Mouse (Mus musculus) myocyte (in vitro differentiated cells): ENCODE measurements at regions not wholly inside any gene's neighbourhood (a gene's known extent, or its start where the extent isn't known, plus 50 kb on each side); places are given as distances from the start of the nearest gene placed in this dataset.

Experiments used
- H3K27me3 ChIP-seq: one replicate; pipeline ENCODE4 v1.6.1; 2011; ENCODE audit not compliant: control insufficient read depth, insufficient read depth, insufficient read length
- H3K36me3 ChIP-seq: one replicate; pipeline ENCODE4 v1.6.1; 2011; ENCODE audit not compliant: control insufficient read depth, insufficient read depth
- H3K4me2 ChIP-seq: one replicate; pipeline ENCODE4 v1.6.1; 2011; ENCODE audit warnings: low read depth, control low read depth
- H3K4me3 ChIP-seq: one replicate; pipeline ENCODE4 v1.5.1; 2011; ENCODE audit warnings: mild to moderate bottlenecking, control low read depth, moderate library complexity
- H3K79me2 ChIP-seq: one replicate; pipeline ENCODE4 v1.6.1; 2011; ENCODE audit not compliant: control insufficient read depth, insufficient read depth
- H3ac ChIP-seq: one replicate; pipeline ENCODE4 v1.6.1; 2011; ENCODE audit not compliant: control insufficient read depth, insufficient read length
- CEBPB ChIP-seq: IDR thresholded peaks from 2 replicates; pipeline ENCODE4 v1.6.1; 2011; ENCODE audit warnings: mild to moderate bottlenecking, moderate library complexity; ENCODE audit not compliant: poor library complexity, insufficient read depth, severe bottlenecking
- E2F4 ChIP-seq: IDR thresholded peaks from one replicate; pipeline ENCODE4 v1.6.1; 2011; ENCODE audit warnings: mild to moderate bottlenecking, control low read depth, moderate library complexity; ENCODE audit not compliant: insufficient read depth
- MAX ChIP-seq: IDR thresholded peaks from one replicate; pipeline ENCODE4 v1.6.1; 2011; ENCODE audit warnings: low read depth, mild to moderate bottlenecking, control low read depth
- MYOD1 ChIP-seq, 3 experiments: IDR thresholded peaks; one replicate each; pipeline ENCODE4 v1.6.1; 2011; ENCODE audit warnings: control low read depth in 2 of 3, low read depth in 2 of 3, mild to moderate bottlenecking in 2 of 3, moderate library complexity in 1 of 3; ENCODE audit not compliant: insufficient read length in 2 of 3, control insufficient read depth in 1 of 3
- MYOG ChIP-seq, 3 experiments: IDR thresholded peaks; one replicate each; pipeline ENCODE4 v1.6.1; 2011; ENCODE audit warnings: control low read depth in 2 of 3, low read depth in 2 of 3, mild to moderate bottlenecking in 2 of 3; ENCODE audit not compliant: insufficient read length in 2 of 3, control insufficient read depth in 1 of 3, insufficient read depth in 1 of 3
- POLR2A ChIP-seq: IDR thresholded peaks from one replicate; pipeline ENCODE4 v1.6.1; 2011; ENCODE audit warnings: low read depth, mild to moderate bottlenecking, control low read depth, moderate library complexity; ENCODE audit not compliant: insufficient read length
- POLR2AphosphoS2 ChIP-seq: IDR thresholded peaks from one replicate; pipeline ENCODE4 v1.6.1; 2011; ENCODE audit warnings: low read depth, control low read depth; ENCODE audit not compliant: insufficient read length
- REST ChIP-seq: IDR thresholded peaks from one replicate; pipeline ENCODE4 v1.6.1; 2011; ENCODE audit warnings: mild to moderate bottlenecking, control low read depth, moderate library complexity; ENCODE audit not compliant: insufficient read depth, insufficient read length
- SRF ChIP-seq: IDR thresholded peaks from one replicate; pipeline ENCODE4 v1.6.1; 2011; ENCODE audit warnings: low read depth; ENCODE audit not compliant: control insufficient read depth, insufficient read length
- TCF12 ChIP-seq: IDR thresholded peaks from one replicate; pipeline ENCODE4 v1.6.1; 2011; ENCODE audit warnings: mild to moderate bottlenecking, control low read depth; ENCODE audit not compliant: poor library complexity, insufficient read depth, severe bottlenecking
- TCF3 ChIP-seq: IDR thresholded peaks from one replicate; pipeline ENCODE4 v1.6.1; 2011; ENCODE audit warnings: low read depth, control low read depth; ENCODE audit not compliant: insufficient read length
- USF1 ChIP-seq: IDR thresholded peaks from one replicate; pipeline ENCODE4 v1.6.1; 2011; ENCODE audit warnings: low read depth, mild to moderate bottlenecking, control low read depth, moderate library complexity

GRCm38 (mm10) chr12:16320536-16321402 is 290.0 kb downstream of the Lpin1 start:
- Histone ChIP-seq H3K27me3 (no peaks in the 10 kb centered on the region), H3ac (no peak overlapping the region), H3K79me2 (no peaks in the 10 kb centered on the region), H3K4me2 (no peak overlapping the region), H3K36me3 (no peaks in the 10 kb centered on the region), H3K4me3 (no peak overlapping the region)
- no peak for TF ChIP-seq POLR2A
- TF ChIP-seq REST: no peak
- no peak for TF ChIP-seq CEBPB
- TF ChIP-seq MYOD1 (IDR thresholded peaks at IDR 0.05; ENCODE audit: control insufficient read depth in 1 of 3, insufficient read length in 2 of 3, low read depth in 2 of 3): no peak
- no peak for TF ChIP-seq MAX
- TF ChIP-seq TCF12: no peak
- no peak for TF ChIP-seq E2F4
- no peak for TF ChIP-seq MYOG (IDR thresholded peaks at IDR 0.05; ENCODE audit: control insufficient read depth in 1 of 3, insufficient read depth in 1 of 3, insufficient read length in 2 of 3, low read depth in 2 of 3)
- TF ChIP-seq SRF: no peak
- TF ChIP-seq TCF3: no peak
- TF ChIP-seq USF1: no peak
- no peak for TF ChIP-seq POLR2AphosphoS2

DNA sequence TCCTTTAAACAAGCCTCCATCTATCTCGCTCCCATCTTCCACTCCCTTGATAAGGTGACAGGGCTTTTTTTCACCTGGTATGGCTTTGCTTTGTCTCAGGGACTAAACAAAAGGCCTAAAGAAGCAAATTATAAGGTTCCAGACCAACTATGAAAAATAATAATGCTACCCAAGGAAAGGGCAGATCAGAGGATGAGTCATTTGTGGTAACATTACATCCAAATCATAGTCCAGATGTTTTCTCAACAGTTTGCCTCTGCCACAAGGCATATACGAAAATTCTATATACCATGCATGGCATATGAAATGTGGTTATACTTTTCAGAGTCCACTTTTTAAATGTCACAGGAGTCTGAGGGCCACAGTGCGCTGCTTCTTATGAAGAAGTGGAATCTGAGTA is 302.7 kb downstream of the Lpin1 start:
- Histone ChIP-seq H3K4me2 (no peak overlapping the region), H3K79me2 (no peaks in the 10 kb centered on the region), H3ac (no peak overlapping the region), H3K4me3 (no peak overlapping the region), H3K36me3 (no peaks in the 10 kb centered on the region), H3K27me3 (no peaks in the 10 kb centered on the region)
- TF ChIP-seq POLR2A (no peak), E2F4 (no peak), SRF (no peak), MYOD1 (IDR thresholded peaks at IDR 0.05; ENCODE audit: control insufficient read depth in 1 of 3, insufficient read length in 2 of 3, low read depth in 2 of 3) (no peak), MAX (no peak), TCF3 (no peak), TCF12 (no peak), MYOG (IDR thresholded peaks at IDR 0.05; ENCODE audit: control insufficient read depth in 1 of 3, insufficient read depth in 1 of 3, insufficient read length in 2 of 3, low read depth in 2 of 3) (no peak), CEBPB (no peak), POLR2AphosphoS2 (no peak), REST (no peak), USF1 (no peak)

GRCm38 (mm10) chr12:16304701-16305377 is 305.9 kb downstream of the Lpin1 start:
- Histone ChIP-seq H3K4me3 (no peak overlapping the region), H3K27me3 (no peaks in the 10 kb centered on the region), H3ac (no peak overlapping the region), H3K4me2 (no peak overlapping the region), H3K36me3 (no peaks in the 10 kb centered on the region), H3K79me2 (no peaks in the 10 kb centered on the region)
- no peak for TF ChIP-seq CEBPB
- no peak for TF ChIP-seq MYOG (IDR thresholded peaks at IDR 0.05; ENCODE audit: control insufficient read depth in 1 of 3, insufficient read depth in 1 of 3, insufficient read length in 2 of 3, low read depth in 2 of 3)
- TF ChIP-seq E2F4: no peak
- no peak for TF ChIP-seq SRF
- no peak for TF ChIP-seq MAX
- TF ChIP-seq POLR2A: no peak
- no peak for TF ChIP-seq TCF12
- no peak for TF ChIP-seq TCF3
- no peak for TF ChIP-seq MYOD1 (IDR thresholded peaks at IDR 0.05; ENCODE audit: control insufficient read depth in 1 of 3, insufficient read length in 2 of 3, low read depth in 2 of 3)
- no peak for TF ChIP-seq USF1
- TF ChIP-seq POLR2AphosphoS2: no peak
- TF ChIP-seq REST: no peak

- no peaks in the 10 kb centered on the region for H3K27me3 ChIP-seq
- H3K36me3 ChIP-seq: no peaks in the 10 kb centered on the region
- no peak overlapping the region for H3ac ChIP-seq
- no peak overlapping the region for H3K4me2 ChIP-seq
- no peak overlapping the region for H3K4me3 ChIP-seq
- TF ChIP-seq MYOG (IDR thresholded peaks at IDR 0.05; ENCODE audit: control insufficient read depth in 1 of 3, insufficient read depth in 1 of 3, insufficient read length in 2 of 3, low read depth in 2 of 3) (no peak), CEBPB (no peak), SRF (no peak), E2F4 (no peak), TCF3 (no peak), MAX (no peak), POLR2A (no peak), TCF12 (no peak), POLR2AphosphoS2 (no peak), USF1 (no peak), REST (no peak), MYOD1 (IDR thresholded peaks at IDR 0.05; ENCODE audit: control insufficient read depth in 1 of 3, insufficient read length in 2 of 3, low read depth in 2 of 3) (no peak)
- H3K79me2 ChIP-seq: no peaks in the 10 kb centered on the region
Measured at GRCm38 (mm10) chr12:16285061-16285460, 325.7 kb downstream of the Lpin1 start.
